Mouse (Mus musculus) gastrocnemius, adult 18-20 months (tissue): ENCODE data around the gene Agbl4. TPM values are rescaled to one million over a fixed set of nuclear protein-coding genes. Genes with fewer than 3 reads are reported as not detected.

Experiments
- DNase-seq: peaks from one replicate; pipeline ENCODE4 v3.0.0; 2021; ENCODE audit warnings: low spot score
- total RNA-seq, 2 experiments: library from RNA; stranded (reverse); gene quantifications; 2 replicates each; pipeline ENCODE4 v1.2.3; 2021

Gene Agbl4
- total RNA-seq, 2 experiments from 2014 or later = not detected

GRCm38 (mm10) chr4:111580239-111580638 lies 1182.8 kb downstream of the Agbl4 start:
- no peak for DNase-seq

GRCm38 (mm10) chr4:111583562-111584237 lies 1186.2 kb downstream of the Agbl4 start:
- no peak for DNase-seq

- DNase-seq = no peak
Measured at GRCm38 (mm10) chr4:111584286-111584685, 1186.8 kb downstream of the Agbl4 start.

GRCm38 (mm10) chr4:111588211-111588610 lies 1190.8 kb downstream of the Agbl4 start:
- DNase-seq = no peak

- DNase-seq = no peak
Measured at GRCm38 (mm10) chr4:111589467-111590170, 1192.2 kb downstream of the Agbl4 start.

GRCm38 (mm10) chr4:111594655-111595295 lies 1197.3 kb downstream of the Agbl4 start:
- no peak for DNase-seq

GRCm38 (mm10) chr4:111597249-111597661 lies 1199.8 kb downstream of the Agbl4 start:
- DNase-seq = no peak

- no peak for DNase-seq
Measured at GRCm38 (mm10) chr4:111597986-111598385, 1200.5 kb downstream of the Agbl4 start.

GRCm38 (mm10) chr4:111603194-111603593 lies 1205.7 kb downstream of the Agbl4 start:
- no peak for DNase-seq

- DNase-seq = no peak
Measured at GRCm38 (mm10) chr4:111607826-111608500, 1210.5 kb downstream of the Agbl4 start.

GRCm38 (mm10) chr4:111621865-111622264 lies 1224.4 kb downstream of the Agbl4 start:
- no peak for DNase-seq

- DNase-seq = no peak
Measured at GRCm38 (mm10) chr4:111624914-111625313, 1227.5 kb downstream of the Agbl4 start.

- peak; percentile 26 for DNase-seq
Measured at GRCm38 (mm10) chr4:111626118-111626830, 1228.8 kb downstream of the Agbl4 start.

GRCm38 (mm10) chr4:111632615-111633014 lies 1235.2 kb downstream of the Agbl4 start:
- DNase-seq = no peak

GRCm38 (mm10) chr4:111635538-111636124 lies 1238.2 kb downstream of the Agbl4 start:
- no peak for DNase-seq

GRCm38 (mm10) chr4:111638948-111639708 lies 1241.7 kb downstream of the Agbl4 start:
- DNase-seq = no peak

GRCm38 (mm10) chr4:111645117-111645830 lies 1247.8 kb downstream of the Agbl4 start:
- no peak for DNase-seq

GRCm38 (mm10) chr4:111645831-111646166 lies 1248.3 kb downstream of the Agbl4 start:
- DNase-seq = no peak

GRCm38 (mm10) chr4:111653451-111653850 lies 1256.0 kb downstream of the Agbl4 start:
- no peak for DNase-seq

GRCm38 (mm10) chr4:111663730-111664129 lies 1266.3 kb downstream of the Agbl4 start:
- DNase-seq = no peak
